Mouse (Mus musculus) liver, postnatal 0 days (tissue): Measurements from ENCODE around the gene Cfap74.

Experiments
- CTCF ChIP-seq: sonication (generic); IDR thresholded peaks from 2 replicates; pipeline ENCODE4 v1.5.1; 2016; ENCODE audit warnings: antibody characterized with exemption, low read depth
- EP300 ChIP-seq: IDR thresholded peaks from 2 replicates; pipeline ENCODE4 v1.6.1; 2016; ENCODE audit warnings: antibody characterized with exemption, low read depth, mild to moderate bottlenecking

- TF ChIP-seq CTCF (no peak), EP300 (no peak)
Measured at GRCm38 (mm10) chr4:155442808-155443207, 33.8 kb downstream of the Cfap74 start.
